Mouse (Mus musculus): ENCODE measurements around the gene Mafk. TPM values are rescaled to one million over a fixed set of nuclear protein-coding genes. Genes with fewer than 3 reads are reported as not detected.

The Mafk gene
- 29.6 and 42.8 TPM in 2 replicates for polyA plus RNA-seq (2012; rRNA removed; ENCODE audit: low replicate concordance)

DNA sequence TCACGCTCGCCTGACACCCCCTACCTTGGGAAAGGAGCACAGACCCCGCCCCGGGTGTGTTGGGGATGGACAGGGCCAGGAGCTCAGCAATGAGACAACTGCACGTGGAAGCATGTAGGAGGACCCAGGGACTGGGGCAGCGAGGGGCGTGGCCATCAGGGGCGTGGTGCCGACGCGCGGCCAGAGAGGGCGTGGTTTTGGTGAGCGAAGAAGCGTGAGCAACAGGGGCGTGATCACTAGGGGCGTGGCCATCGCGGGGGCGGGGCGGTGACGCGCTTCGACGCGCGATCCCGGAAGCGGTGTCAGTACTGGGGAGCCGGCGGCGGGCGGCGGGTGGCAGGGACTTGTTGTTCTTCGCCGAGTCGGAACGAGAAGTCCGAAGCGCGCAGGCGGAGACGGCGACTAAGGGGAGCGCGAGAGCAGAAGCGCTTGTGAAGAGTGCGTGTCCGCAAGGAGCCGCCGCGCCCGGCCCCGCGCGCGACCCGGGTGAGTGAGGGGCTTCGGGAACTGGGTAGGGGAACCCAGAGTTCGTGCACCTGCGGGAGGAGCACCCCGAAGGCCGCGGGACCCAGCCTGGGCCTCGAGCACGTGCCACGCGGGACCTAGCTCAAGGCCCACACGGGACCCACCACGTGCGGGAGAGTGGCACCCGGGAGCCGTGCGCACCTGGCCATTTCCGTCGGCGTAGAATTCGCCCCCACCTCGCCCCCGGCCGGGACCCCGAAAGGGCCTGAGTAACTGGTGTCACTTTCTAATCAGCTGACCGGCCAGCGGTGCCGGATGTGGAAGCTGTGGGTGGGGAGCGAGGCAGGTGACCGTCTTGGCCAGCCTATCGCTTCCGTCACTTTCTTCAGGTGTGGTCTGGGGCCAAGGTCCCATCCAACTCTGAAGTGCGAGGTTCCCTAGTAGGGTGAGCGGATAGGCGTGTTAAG, at the start of gene Mafk:
Gene Mafk (plus strand): TSS at position 287 of the 932 bp plus-strand sequence.

DNA sequence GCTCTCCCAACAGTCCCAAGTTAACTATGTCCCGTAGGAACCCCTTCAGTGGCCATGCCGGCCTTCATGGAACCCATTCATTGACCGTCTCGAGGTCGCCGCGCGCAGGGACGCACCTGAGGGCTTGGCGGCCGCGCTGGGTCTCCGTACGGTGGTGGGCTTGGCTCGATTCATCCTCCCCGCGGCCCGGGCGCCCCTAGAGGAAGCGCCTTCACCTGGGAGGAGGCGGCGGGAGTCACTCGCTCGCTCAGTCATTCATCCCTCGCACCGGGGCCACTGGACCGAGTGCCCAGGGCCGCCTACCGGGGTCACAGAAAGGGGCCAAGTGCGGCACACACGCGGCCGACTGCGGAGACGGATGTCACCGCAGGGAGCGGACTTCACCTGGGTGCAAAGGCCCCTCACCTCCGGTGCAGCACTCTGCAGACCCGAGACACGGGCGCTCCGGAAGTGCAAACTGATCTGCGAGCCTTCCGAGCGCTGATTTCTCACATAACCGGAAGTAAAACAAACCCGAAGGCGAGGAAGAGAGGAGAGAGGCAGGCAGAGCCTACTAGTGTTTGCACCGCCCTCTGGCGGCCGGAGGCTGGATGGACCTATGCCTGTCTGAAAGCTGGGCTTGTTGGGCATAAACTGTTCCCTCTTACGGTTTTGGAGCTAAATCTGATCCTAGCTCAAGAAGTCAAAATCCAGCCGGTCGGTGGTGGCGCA, 15.9 kb upstream of the Mafk start, which contains the start of gene Ints1:
Gene Ints1 (minus strand): TSS at position 459 of the 711 bp plus-strand sequence.

DNA sequence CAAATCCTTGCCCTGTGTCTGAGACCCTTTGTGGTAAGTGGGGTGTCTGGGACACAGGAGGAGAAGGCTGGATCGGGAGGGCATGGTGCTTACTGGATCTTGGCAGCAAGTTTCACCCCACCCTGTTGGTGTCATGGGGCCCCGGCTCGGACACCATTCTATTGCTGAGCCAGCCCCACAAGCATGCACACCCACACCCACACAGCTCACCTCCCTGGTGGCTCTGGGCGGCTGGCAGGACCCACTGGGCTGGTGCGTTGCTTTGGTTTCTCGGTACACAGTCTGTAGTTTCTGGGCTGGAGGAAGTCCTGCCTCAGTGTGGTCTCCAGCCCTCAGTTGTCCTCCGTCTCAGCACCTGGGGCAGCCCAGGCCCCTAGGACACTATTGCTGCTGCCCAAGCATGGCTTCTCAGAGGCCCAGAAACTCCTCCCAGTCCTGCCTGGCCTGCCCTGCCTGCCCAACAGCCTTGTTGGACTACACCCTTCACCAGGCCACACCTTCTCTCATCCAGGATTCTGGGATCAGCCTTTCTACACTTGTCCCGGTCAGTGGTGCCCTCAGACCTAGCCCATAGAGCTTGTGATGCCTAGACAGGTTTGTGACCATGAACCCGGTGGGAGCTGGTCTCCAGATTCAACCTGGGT, 28.3 kb downstream of the Mafk start, which contains the start of gene Tmem184a:
Gene Tmem184a (minus strand): TSS at position 380 of the 644 bp plus-strand sequence.

DNA sequence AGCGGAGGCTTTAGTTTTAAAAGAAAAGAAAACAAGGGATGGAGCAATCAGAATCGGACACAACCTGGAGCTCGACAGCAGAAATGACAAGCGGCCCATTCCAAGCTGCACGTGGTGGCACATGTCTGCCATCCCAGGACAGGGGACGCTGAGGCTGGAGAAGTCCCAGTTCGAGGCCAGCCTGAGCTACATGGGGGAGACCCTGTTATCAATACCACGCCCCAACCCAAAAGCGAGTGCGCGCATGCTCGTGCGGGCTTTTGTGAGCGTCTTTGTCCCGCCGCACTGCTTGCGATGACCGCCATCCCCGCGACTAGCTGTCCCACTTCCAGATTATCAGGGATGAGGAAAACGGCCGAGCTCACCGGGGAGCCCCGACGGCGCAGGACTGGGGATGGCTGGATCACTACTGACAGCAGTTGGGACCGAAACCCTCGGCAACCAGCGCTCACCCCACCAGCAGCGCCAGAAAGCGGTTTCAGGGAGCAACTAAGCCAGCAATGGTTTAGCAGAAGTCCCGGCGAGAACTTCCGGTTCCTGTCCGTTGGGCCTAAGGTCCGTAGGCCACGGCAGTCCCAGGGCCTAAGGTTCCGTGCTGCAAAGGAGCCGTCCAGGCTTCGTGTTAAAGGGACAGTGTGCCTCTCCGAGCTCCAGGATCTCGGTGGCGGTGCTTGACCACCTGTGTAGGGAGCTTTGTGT, 35.2 kb downstream of the Mafk start, which contains the start of the genes Gm26938 and Psmg3:
Gene Gm26938 (minus strand): TSS at position 51 of the 699 bp plus-strand sequence.
Gene Psmg3 (minus strand): TSS at position 529 of the 699 bp plus-strand sequence.

Other genes with a start within 250 kb of the Mafk start
- not detected in 2 replicates for gene Uncx, start 248.0 kb upstream of the Mafk start, polyA plus RNA-seq (2012; rRNA removed; ENCODE audit: low replicate concordance)
- gene Micall2, start 55.2 kb upstream of the Mafk start, polyA plus RNA-seq (2012; rRNA removed; ENCODE audit: low replicate concordance): 11.4 and 15.2 TPM in 2 replicates
- gene Ints1, start 15.8 kb upstream of the Mafk start, polyA plus RNA-seq (2012; rRNA removed; ENCODE audit: low replicate concordance): 74.2 and 81.0 TPM in 2 replicates
- gene Tmem184a, start 28.4 kb downstream of the Mafk start, polyA plus RNA-seq (2012; rRNA removed; ENCODE audit: low replicate concordance): 228 and 455 TPM in 2 replicates
- gene Gm26938, start 34.9 kb downstream of the Mafk start, polyA plus RNA-seq (2012; rRNA removed; ENCODE audit: low replicate concordance): 1.6 TPM in 1 of 2 replicates, not detected in the other
- 20.9 and 21.7 TPM in 2 replicates for gene Psmg3, start 35.4 kb downstream of the Mafk start, polyA plus RNA-seq (2012; rRNA removed; ENCODE audit: low replicate concordance)
- gene Elfn1, start 116.4 kb downstream of the Mafk start, polyA plus RNA-seq (2012; rRNA removed; ENCODE audit: low replicate concordance): 0.24 and 0.36 TPM in 2 replicates